Mouse (Mus musculus): ENCODE data around the gene Ripply1.
"Not testable (repeated sequence)": the region's sequence is repeated elsewhere in the genome, so short reads cannot be mapped to it uniquely, and the experiment has no call there.

Ripply1 gene

DNA sequence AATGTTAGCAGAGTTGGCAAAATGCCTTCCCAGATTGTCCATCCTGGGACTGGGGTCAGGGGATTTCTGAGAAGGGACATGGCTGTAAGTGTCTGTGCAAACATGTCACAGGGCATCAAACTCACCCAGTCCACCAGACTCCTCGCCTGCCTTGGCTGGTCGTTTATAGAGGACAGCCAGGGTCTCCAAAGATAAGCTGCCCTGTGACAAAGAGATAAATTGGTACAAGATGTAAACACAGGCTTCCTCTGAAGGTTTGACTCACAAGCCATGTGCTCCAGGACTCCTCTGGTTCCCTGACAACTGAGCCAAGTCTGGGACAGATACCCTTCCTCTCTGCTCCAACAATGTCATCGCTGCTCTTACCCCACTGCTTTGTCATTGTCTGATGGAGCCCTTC is 1.2 kb downstream of the Ripply1 start:
- no peak for DNase-seq (ENCODE audit: low spot score in 2 of 2)

DNA sequence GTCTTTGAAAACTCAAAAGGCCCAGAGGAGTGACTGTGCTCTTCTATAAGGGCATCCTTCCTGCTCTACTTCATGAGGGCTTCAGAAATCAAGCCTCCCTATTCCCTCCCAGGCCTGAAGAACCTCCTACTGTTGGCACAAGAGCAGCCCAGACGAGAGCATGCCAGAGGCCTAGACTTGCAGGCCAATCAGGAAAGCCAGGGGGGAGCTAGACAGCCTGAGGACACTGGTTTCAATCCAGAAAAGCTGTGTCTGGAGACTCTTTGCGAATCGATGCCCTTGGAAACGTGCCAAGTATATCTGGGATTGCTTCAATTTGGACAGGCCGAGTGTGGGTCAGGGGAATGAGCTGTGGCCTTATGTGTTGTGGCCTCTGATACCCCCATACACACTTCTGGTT is 2.8 kb downstream of the Ripply1 start:
- DNase-seq (ENCODE audit: low spot score in 2 of 2), result no peak

GRCm38 (mm10) chrX:139778886-139779285 is 3.3 kb downstream of the Ripply1 start:
- no peak for DNase-seq (ENCODE audit: low spot score in 2 of 2)

DNA sequence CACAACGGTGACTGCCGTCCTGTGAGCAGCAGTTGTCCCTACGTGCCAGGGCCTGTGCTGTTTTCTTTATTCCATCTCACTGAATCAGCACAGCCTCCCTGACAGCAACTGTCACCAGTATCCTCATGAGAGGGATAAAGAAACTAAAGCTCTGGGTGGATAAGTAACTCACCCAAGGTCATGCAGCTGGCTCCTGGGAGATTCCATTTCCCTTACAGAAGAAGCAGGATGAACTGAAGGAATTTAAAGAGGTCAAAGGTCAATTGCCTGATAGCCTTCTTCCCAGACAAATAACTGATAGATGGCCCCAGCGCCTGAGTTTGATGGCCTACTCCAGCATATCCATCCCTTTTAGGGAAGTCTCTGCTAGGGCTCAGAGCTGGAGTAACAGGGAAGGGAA is 4.8 kb downstream of the Ripply1 start:
- DNase-seq (ENCODE audit: low spot score in 2 of 2), result no peak

DNA sequence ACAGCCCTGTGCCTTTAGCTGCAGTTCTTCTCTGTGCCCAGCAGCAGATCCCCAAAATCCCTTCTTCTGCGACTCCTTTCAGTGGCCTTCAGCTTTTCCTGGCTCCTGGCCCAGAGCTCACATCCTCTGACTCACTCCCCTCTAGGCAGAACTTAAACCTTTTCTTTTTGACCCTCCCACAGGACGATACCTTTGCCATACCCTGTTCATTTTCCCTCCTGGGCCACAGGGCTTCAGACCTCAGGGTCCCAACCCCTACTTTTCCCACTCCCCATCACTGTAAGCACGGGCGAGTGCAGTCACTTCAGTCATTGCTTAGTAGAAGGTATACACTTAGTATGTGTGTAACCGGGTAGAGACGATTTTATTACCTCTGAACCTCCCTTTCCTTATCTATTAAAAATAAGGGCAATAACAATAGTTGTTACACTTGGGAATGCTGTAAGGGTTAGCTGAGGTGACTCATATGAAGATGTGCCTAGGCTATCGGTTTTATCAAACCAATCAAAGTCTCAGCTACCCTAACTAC is 7.0 kb downstream of the Ripply1 start:
- DNase-seq (ENCODE audit: low spot score in 2 of 2), result peak in 1 of 2 experiments; percentile 10

GRCm38 (mm10) chrX:139774309-139775083 is 7.7 kb downstream of the Ripply1 start:
- DNase-seq (ENCODE audit: low spot score in 2 of 2), result peak; percentile 20 to 71

- no peak for DNase-seq (ENCODE audit: low spot score in 2 of 2)
These were observed 12.0 kb downstream of the Ripply1 start for GRCm38 (mm10) chrX:139769975-139770637.

- peak in 1 of 2 experiments; percentile 30 for DNase-seq (ENCODE audit: low spot score in 2 of 2)
These were observed 19.6 kb downstream of the Ripply1 start for GRCm38 (mm10) chrX:139762546-139762945.

GRCm38 (mm10) chrX:139758634-139759033 is 23.5 kb downstream of the Ripply1 start:
- not testable (repeated sequence) for DNase-seq (ENCODE audit: low spot score in 2 of 2)

DNA sequence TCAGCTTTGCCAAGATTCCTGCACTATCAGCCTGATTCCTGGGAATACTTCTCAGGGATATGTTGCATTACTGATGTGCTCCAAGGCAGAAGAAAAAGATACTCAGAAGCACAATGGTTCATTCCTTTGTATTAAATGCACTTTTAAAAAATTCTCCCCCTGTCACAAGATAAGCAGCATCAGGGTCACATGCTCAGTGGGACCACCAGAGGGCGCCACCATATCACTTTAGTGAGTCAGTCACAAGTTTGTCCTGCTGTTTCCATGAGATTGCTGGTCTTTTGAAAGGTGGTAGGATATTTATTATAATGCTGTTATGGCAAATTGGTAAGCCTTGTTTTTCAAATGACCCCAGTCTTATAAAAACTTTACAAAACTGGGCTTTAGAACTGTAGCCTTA is 30.3 kb downstream of the Ripply1 start:
- peak in 1 of 2 experiments; percentile 71 for DNase-seq (ENCODE audit: low spot score in 2 of 2)

- no peak for DNase-seq (ENCODE audit: low spot score in 2 of 2)
These were observed 45.1 kb downstream of the Ripply1 start for GRCm38 (mm10) chrX:139737066-139737465.

- no peak for DNase-seq (ENCODE audit: low spot score in 2 of 2)
These were observed 51.6 kb downstream of the Ripply1 start for GRCm38 (mm10) chrX:139730541-139730940.

Measured in spleen, postnatal 10 days (tissue).